Mouse (Mus musculus) kidney, adult 2 months (tissue): ENCODE data around the gene Ptprk. TPM values are rescaled to one million over a fixed set of nuclear protein-coding genes. Genes with fewer than 3 reads are reported as not detected.

ENCODE experiments used
- DNase-seq: peaks from one replicate; pipeline ENCODE4 v3.0.0; 2021
- H3K27ac ChIP-seq: fragments of 200-500 bp; 2 replicates; pipeline ENCODE4 v1.5.1; 2012; ENCODE audit warnings: low read depth, low read length, control low read depth, inconsistent platforms; ENCODE audit not compliant: insufficient read depth
- H3K27me3 ChIP-seq: fragments of 200-500 bp; replicated peaks from 2 replicates; pipeline ENCODE4 v1.6.1; 2012; ENCODE audit warnings: mild to moderate bottlenecking, moderate library complexity, low read length, inconsistent platforms; ENCODE audit not compliant: control insufficient read depth, insufficient read depth
- H3K36me3 ChIP-seq: fragments of 200-500 bp; 2 replicates; pipeline ENCODE4 v1.6.1; 2012; ENCODE audit warnings: mild to moderate bottlenecking, moderate library complexity, low read length, inconsistent platforms; ENCODE audit not compliant: control insufficient read depth, insufficient read depth
- H3K4me1 ChIP-seq: fragments of 200-500 bp; 2 replicates; pipeline ENCODE4 v1.6.1; 2011; ENCODE audit warnings: low read length; ENCODE audit not compliant: control insufficient read depth, insufficient read depth
- H3K4me3 ChIP-seq: fragments of 200-500 bp; 2 replicates; pipeline ENCODE4 v1.5.1; 2011; ENCODE audit warnings: mild to moderate bottlenecking, low read depth, low read length, control low read depth; ENCODE audit not compliant: insufficient read depth
- CTCF ChIP-seq: fragments of 200-500 bp; conservative IDR thresholded peaks from 2 replicates; pipeline ENCODE4 v1.5.1; 2011; ENCODE audit warnings: low read depth, mild to moderate bottlenecking, control low read depth, low read length, moderate library complexity, mixed read lengths; ENCODE audit not compliant: insufficient read depth, insufficient read length
- POLR2A ChIP-seq: fragments of 200-500 bp; IDR thresholded peaks from one replicate; pipeline ENCODE4 v1.6.1; 2011; ENCODE audit warnings: low read depth, low read length, control low read depth
- WGBS: fragments of 180-500 bp; shearing (Covaris S2); methylation state at CpG from one replicate; pipeline ENCODE4 v1.1.7; 2018; 5-methylcytosine and 5-hydroxymethylcytosine counted together
- polyA plus RNA-seq: library from polyadenylated mRNA; depleted of rRNA; stranded (reverse); fragments of >200 nt; gene quantifications from 2 replicates; pipeline ENCODE4 v1.2.3, GENCODE M21; 2012

Ptprk gene
- polyA plus RNA-seq, 1 experiment: 50.2 TPM

DNA sequence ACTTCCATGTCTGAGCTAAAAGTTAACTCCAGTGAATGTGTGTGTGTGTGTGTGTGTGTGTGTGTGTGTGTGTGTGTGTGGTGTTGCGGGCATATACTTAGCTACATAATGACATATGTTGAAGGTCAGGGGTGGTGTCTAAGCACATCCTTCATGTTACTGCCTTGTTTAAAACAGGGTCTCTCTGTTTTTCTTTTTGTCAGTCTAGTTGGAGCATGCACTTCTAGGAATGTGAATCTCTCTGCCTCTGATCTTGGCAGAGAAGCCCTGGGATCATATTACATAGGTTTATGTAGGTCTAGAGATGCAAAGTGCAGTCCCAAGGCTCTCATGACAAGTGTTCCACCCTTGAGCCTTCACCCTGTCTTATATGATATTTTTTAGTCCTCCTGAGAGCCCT, 137.5 kb downstream of the Ptprk start:
- H3K27me3 ChIP-seq: no peaks in the 10 kb centered on the region
- H3K4me1 ChIP-seq: no peaks in the 10 kb centered on the region
- TF ChIP-seq CTCF (no peak), POLR2A (no peak)
- no peak for DNase-seq
- no peaks in the 10 kb centered on the region for H3K36me3 ChIP-seq
- no peak overlapping the region for H3K27ac ChIP-seq
- H3K4me3 ChIP-seq: no peak overlapping the region
- WGBS: 93% methylated on average over 1 of the region's 1 CpGs

DNA sequence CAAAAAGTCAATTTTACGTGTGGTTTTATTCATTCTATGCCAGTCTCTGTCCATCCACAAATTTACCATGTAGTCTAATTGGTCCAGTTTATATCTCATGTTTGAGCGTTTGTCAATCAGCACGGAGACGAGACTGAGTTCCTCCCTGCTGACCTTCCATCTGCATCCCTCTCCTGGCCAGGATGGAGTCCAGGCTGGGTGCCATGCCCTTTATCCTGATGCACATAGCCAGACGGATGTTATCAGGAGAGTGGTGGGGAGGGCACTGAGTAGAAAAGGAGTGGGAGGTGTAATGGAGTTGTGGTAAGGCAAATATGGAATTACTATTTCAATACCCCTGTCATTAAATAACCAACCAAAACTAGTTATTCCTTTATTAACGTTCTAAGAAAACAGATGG, 140.5 kb downstream of the Ptprk start:
- Histone ChIP-seq H3K27me3 (no peaks in the 10 kb centered on the region), H3K36me3 (no peaks in the 10 kb centered on the region), H3K4me3 (no peak overlapping the region), H3K4me1 (peaks cover 3% of the 10 kb centered on the region), H3K27ac (no peak overlapping the region)
- no peak for TF ChIP-seq POLR2A
- DNase-seq: no peak
- WGBS: 89% methylated on average over 6 of the region's 6 CpGs

DNA sequence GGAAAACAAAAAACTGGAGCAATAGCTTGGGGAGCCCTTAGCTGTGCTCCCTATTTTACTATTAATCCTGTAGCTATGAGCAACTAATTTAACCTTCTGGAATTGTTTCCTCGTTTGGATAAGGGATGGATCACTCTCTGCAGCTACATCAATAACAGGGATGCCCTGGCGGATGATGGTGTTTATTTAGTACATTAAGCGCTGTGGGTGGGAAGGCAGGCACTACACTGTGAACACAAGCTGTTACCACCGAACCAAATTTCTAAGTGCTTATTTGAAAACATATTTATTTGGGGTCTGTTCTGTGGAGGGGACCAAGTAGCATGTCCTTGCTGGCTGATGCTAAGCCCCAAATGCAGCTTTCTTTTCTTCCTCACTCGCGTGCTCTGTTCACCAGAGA, 149.0 kb downstream of the Ptprk start:
- Histone ChIP-seq H3K27me3 (no peaks in the 10 kb centered on the region), H3K27ac (no peak overlapping the region), H3K36me3 (no peaks in the 10 kb centered on the region), H3K4me1 (peaks cover 5% of the 10 kb centered on the region), H3K4me3 (no peak overlapping the region)
- 81% methylated on average over 6 of the region's 6 CpGs for WGBS
- DNase-seq: no peak
- no peak for TF ChIP-seq POLR2A
- no peak for TF ChIP-seq CTCF

DNA sequence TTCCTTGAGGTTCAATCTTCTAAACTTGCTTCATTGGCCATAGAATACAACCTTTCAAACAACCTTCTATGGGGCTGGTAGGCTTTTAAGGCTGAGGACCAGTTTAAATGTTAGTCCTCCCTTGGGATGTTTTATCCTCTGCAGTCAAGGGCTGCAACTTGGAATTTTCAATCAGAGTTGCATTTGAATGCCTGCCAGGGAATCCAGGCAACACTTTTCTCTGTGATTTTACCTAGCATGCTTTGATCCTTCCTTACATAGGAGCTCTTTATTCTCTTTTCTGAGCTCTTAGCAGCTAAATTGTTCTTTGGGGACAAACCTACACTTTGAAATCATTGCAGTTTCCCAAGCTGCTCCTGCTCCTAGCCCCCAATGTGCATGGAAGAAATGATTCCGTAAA, 149.8 kb downstream of the Ptprk start:
- H3K36me3 ChIP-seq: no peaks in the 10 kb centered on the region
- peaks cover 5% of the 10 kb centered on the region for H3K4me1 ChIP-seq
- 94% methylated on average over 1 of the region's 1 CpGs for WGBS

DNA sequence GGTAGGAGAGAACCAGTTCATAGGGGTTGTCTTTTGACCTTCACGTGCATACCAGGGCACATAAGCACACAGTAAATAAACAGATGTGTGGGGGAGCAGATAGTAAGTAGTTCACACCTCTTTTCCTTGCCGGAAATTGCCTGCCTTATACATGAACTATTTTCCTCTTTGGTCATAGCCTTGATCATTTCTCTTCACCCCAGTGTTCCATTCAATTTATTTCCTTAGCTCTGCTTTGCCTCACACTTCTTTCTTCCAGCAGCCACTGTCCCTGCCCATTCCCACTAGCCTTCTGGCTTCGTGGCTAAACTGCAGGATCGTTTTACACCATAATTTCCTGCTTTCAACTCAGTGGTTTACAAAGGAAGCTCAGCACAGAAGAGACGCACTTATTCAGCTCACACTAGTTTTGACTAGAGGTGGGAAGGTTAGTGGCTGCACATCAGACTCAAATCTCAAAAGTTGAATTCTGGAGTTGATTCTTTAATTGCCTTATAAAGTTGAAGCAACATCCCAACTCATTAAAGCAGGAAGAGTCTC, 151.0 kb downstream of the Ptprk start:
- H3K4me3 ChIP-seq: no peak overlapping the region
- no peak for DNase-seq
- peaks cover 5% of the 10 kb centered on the region for H3K4me1 ChIP-seq
- H3K36me3 ChIP-seq: no peaks in the 10 kb centered on the region
- no peak overlapping the region for H3K27ac ChIP-seq
- H3K27me3 ChIP-seq: no peaks in the 10 kb centered on the region
- TF ChIP-seq CTCF (no peak), POLR2A (no peak)
- 45% methylated on average over 5 of the region's 5 CpGs for WGBS

More for the DNA sequence above, 149.8 kb downstream of the Ptprk start:
- no peak for DNase-seq
- Histone ChIP-seq H3K4me3 (no peak overlapping the region), H3K27ac (no peak overlapping the region), H3K27me3 (no peaks in the 10 kb centered on the region)
- TF ChIP-seq POLR2A (no peak), CTCF (no peak)

DNA sequence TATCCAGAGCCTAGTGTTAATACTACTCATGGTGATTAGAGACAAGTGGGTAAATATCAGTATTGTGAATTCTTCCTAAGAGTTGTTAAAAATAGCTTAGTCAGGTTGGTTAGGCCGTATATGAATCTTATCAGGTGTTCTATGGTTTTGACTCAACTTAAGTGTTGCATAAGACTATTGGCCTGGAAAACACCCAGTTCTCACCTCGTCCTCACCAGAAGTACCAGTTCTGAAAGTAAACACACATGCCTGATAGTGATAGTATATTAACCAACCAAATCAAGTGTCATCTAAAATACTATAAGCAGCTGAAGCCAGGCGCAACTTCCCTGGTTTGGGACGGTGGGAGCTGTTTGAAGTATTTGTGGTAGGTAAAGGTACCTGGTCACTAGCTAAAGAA, 153.1 kb downstream of the Ptprk start:
- no peaks in the 10 kb centered on the region for H3K27me3 ChIP-seq
- DNase-seq: no peak

DNA sequence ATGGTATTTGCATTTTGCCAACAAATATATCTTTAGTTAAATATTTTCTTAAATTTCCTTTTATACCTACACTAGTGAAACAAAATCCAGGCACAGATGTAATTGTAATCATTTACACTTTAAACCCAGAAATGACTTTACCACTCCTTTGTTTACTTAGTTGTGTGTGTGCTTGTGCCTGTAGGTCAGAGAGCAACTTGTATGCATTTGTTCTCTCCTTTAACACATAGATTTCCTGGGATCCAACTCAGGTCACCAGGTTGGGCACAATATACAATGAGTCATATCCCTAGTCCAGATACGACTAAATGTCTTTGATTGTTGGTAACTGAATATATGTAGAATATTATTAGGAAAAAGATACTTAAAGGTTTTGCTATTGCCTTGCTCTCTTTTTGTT, 153.6 kb downstream of the Ptprk start:
- no peak for TF ChIP-seq CTCF
- no peak for TF ChIP-seq POLR2A
- no peak overlapping the region for H3K4me3 ChIP-seq
- H3K27me3 ChIP-seq: no peaks in the 10 kb centered on the region
- peaks cover 5% of the 10 kb centered on the region for H3K4me1 ChIP-seq
- DNase-seq: no peak
- 59% methylated on average over 1 of the region's 1 CpGs for WGBS
- H3K27ac ChIP-seq: no peak overlapping the region
- no peaks in the 10 kb centered on the region for H3K36me3 ChIP-seq

More for the DNA sequence above, 153.1 kb downstream of the Ptprk start:
- TF ChIP-seq POLR2A (no peak), CTCF (no peak)
- Histone ChIP-seq H3K27ac (no peak overlapping the region), H3K36me3 (no peaks in the 10 kb centered on the region), H3K4me1 (peaks cover 5% of the 10 kb centered on the region), H3K4me3 (no peak overlapping the region)
- WGBS: 76% methylated on average over 4 of the region's 4 CpGs
